Mouse (Mus musculus): ENCODE measurements around the gene Hypm. TPM values are rescaled to one million over a fixed set of nuclear protein-coding genes. Genes with fewer than 3 reads are reported as not detected.

Gene Hypm
- not detected for total RNA-seq (2022)

DNA sequence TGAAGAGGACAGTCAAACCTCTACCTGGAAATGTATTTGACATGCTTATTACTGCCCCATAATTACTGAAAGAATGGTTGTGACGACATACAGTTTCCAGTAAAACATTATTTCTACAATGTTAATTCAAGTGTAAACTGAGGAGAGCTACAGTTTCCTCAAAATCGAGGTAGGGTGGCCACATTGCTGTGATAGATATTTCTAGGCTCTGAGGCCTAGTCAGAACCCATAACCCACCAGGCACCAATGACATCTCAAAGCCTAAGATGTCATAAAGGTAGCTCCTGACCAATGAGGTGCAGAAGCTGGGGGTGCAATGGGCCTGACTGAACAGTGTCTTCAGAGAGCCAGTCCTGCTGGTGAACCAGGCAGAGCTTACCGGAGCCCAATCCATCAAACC, at the start of gene Hypm:
Hypm (plus strand) TSS at position 301 of the 400 bp plus-strand sequence.
- DNase-seq (ENCODE audit: low spot score), result no peak

GRCm38 (mm10) chrX:9810101-9810500, 36.6 kb upstream of the Hypm start:
- DNase-seq (ENCODE audit: low spot score), result no peak

DNA sequence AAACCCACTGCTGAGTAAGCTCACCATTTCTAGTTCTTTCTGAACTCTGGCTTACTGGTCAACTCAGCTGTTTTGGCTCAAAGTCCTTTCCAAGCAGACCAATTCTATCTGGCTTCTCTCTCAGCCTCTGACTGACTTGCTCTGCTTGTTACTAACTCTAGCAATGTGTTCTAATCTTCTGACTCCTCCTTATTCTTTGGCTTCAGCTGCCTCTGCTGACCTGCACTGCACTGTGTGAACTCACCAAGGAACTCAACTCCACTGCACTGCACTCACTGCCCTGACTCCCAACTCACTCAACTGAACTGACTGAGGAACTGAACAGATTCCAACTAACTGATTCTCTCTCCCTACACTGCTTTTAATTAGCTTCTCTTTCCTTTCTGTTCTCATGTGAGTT, 34.3 kb upstream of the Hypm start:
- no peak for DNase-seq (ENCODE audit: low spot score)

DNA sequence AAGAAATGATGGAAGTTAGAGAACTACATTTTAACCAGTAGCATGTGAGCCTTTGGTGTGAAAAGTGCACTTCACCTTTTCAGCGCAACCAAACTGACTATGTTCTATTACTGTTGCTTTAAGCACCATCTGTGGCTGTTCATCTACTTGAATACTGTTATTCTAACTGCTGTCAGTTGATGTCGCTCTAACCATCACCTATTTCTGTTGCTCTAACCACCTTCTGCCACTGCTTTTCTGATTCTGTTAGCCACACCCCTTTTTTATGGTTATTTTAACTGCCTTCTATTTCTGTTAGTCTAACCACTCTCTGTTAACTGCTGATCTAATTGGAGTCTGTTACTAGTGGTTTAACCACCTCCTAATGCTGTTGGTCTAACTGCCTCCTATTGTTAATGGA, 11.9 kb upstream of the Hypm start:
- no peak for DNase-seq (ENCODE audit: low spot score)

- no peak for DNase-seq (ENCODE audit: low spot score)
Measured at GRCm38 (mm10) chrX:9849403-9849802, 2.7 kb downstream of the Hypm start, which contains the start of gene H2al3. TSS of gene H2al3 (plus strand) at chrX:9849703.

DNA sequence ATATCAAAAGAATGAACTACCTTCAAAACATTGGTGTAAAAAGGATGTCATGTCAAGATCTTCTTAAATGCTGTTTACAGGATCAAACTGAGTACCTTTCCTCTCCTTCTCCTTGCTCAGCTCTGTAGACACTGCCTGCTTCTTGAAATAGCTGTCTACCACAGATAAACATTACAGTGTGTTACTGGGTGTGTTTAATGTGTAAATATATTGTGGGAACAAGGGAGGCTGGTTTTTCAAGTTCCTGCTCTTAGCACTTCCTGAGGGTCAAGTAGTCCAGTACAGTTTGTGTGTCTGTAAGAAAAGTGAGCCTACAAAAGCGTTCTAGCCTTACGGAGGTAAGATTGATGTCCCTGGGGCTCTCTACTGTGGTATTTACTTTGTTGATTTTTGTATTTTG, 15.1 kb downstream of the Hypm start:
- DNase-seq (ENCODE audit: low spot score), result no peak

- no peak for DNase-seq (ENCODE audit: low spot score)
Measured at GRCm38 (mm10) chrX:9875519-9875918, 28.8 kb downstream of the Hypm start.

- DNase-seq (ENCODE audit: low spot score), result no peak
Measured at GRCm38 (mm10) chrX:9885322-9885721, 38.6 kb downstream of the Hypm start, which contains the start of gene Sytl5. TSS of gene Sytl5 (plus strand) at chrX:9885622.

Other genes with a start within 250 kb of the Hypm start
- gene Dynlt3, start 183.9 kb upstream of the Hypm start, total RNA-seq (2022), result 10 to 100 TPM; 47.8 to 70.5 (median 59.9) TPM
- not detected for gene H2al3, start 2.8 kb downstream of the Hypm start, total RNA-seq (2022)
- under 1 TPM in 3 of 4 experiments, not detected in 1; 0.12 to 0.30 (median 0.19) TPM for gene Sytl5, start 38.7 kb downstream of the Hypm start, total RNA-seq (2022)